Mouse (Mus musculus) layer of hippocampus, postnatal 36 days (tissue): Measurements from ENCODE around the gene Zscan29. TPM values are rescaled to one million over a fixed set of nuclear protein-coding genes. Genes with fewer than 3 reads are reported as not detected.
"Not testable (repeated sequence)": the region's sequence is repeated elsewhere in the genome, so short reads cannot be mapped to it uniquely, and the experiment has no call there.

Experiments used
- DNase-seq, 2 experiments: peaks; one replicate each; pipeline ENCODE4 v3.0.0; 2022
- total RNA-seq, 2 experiments: library from RNA; stranded (reverse); gene quantifications; 2 replicates each; pipeline ENCODE4 v1.2.3; 2021

Gene Zscan29
- total RNA-seq, 2 experiments from 2014 or later, result 6.3 to 8.2 TPM

- no peak for DNase-seq
These were observed 38.1 kb downstream of the Zscan29 start for GRCm38 (mm10) chr2:121132822-121133221.

- no peak for DNase-seq
These were observed 41.9 kb downstream of the Zscan29 start for GRCm38 (mm10) chr2:121128865-121129620.

GRCm38 (mm10) chr2:121127536-121127935 lies 43.4 kb downstream of the Zscan29 start:
- no peak for DNase-seq

GRCm38 (mm10) chr2:121126302-121126701 lies 44.6 kb downstream of the Zscan29 start:
- DNase-seq, result not testable (repeated sequence)

GRCm38 (mm10) chr2:121119260-121119659 lies 51.7 kb downstream of the Zscan29 start:
- DNase-seq, result no peak

- DNase-seq, result no peak
These were observed 55.5 kb downstream of the Zscan29 start for GRCm38 (mm10) chr2:121115418-121115817.

GRCm38 (mm10) chr2:121109695-121110094 lies 61.2 kb downstream of the Zscan29 start, which contains the start of gene Tgm7:
Tgm7 (minus strand) TSS chr2:121109795.
- no peak for DNase-seq

Other genes with a start within 250 kb of the Zscan29 start
- gene Ubr1, start 200.4 kb downstream of the Zscan29 start, total RNA-seq, result 10 to 100 TPM; 43.6 to 44.5 TPM
- gene Tmem62, start 194.1 kb downstream of the Zscan29 start, total RNA-seq, result 10 to 100 TPM; 23.0 to 26.2 TPM
- gene Ccndbp1, start 162.7 kb downstream of the Zscan29 start, total RNA-seq, result 10 to 100 TPM; 57.0 to 58.5 TPM
- not detected for gene Epb42, start 134.1 kb downstream of the Zscan29 start, total RNA-seq
- not detected for gene Tgm5, start 85.3 kb downstream of the Zscan29 start, total RNA-seq
- under 1 TPM; 0.18 to 0.20 TPM for gene Tgm7, start 61.3 kb downstream of the Zscan29 start, total RNA-seq
- 10 to 100 TPM; 22.7 to 24.1 TPM for gene Adal, start 30.7 kb downstream of the Zscan29 start, total RNA-seq
- 1 to 10 TPM; 7.0 to 7.2 TPM for gene Lcmt2, start 30.5 kb downstream of the Zscan29 start, total RNA-seq
- 10 to 100 TPM; 40.3 to 45.9 TPM for gene Tubgcp4, start 471 bp downstream of the Zscan29 start, total RNA-seq
- 100 to 1,000 TPM; 145 to 163 TPM for gene Trp53bp1, start 100.3 kb upstream of the Zscan29 start, total RNA-seq
- 100 to 1,000 TPM; 556 to 596 TPM for gene Map1a, start 118.5 kb upstream of the Zscan29 start, total RNA-seq
- 100 to 1,000 TPM in 1 of 2 experiments, 10 to 100 TPM in 1; 98.7 to 107 TPM for gene Ppip5k1, start 184.3 kb upstream of the Zscan29 start, total RNA-seq
- gene Ckmt1, start 186.6 kb upstream of the Zscan29 start, total RNA-seq, result 100 to 1,000 TPM; 376 to 384 TPM
- 1 to 10 TPM in 1 of 2 experiments, under 1 TPM in 1; 0.63 to 1.5 TPM for gene Strc, start 216.0 kb upstream of the Zscan29 start, total RNA-seq
- gene Pdia3, start 242.7 kb upstream of the Zscan29 start, total RNA-seq, result 100 to 1,000 TPM; 219 to 255 TPM
- gene Catsper2, start 242.7 kb upstream of the Zscan29 start, total RNA-seq, result 1 to 10 TPM; 5.7 to 6.4 TPM